Mouse (Mus musculus) hindbrain, embryonic 11.5 days (tissue): ENCODE measurements around the gene Ttll13. TPM values are rescaled to one million over a fixed set of nuclear protein-coding genes. Genes with fewer than 3 reads are reported as not detected.

ENCODE experiments used
- ATAC-seq: fragments of 200-750 bp; cut with Nextera tagmentation; 2 replicates; pipeline ENCODE4 v1.8.0; 2017; ENCODE audit warnings: mild to moderate bottlenecking, moderate TSS enrichment, moderate library complexity; ENCODE audit not compliant: low FRiP score
- DNase-seq: peaks from one replicate; pipeline ENCODE4 v3.0.0-alpha.2; 2015; ENCODE audit warnings: low spot score
- H3K27ac ChIP-seq: fragments of 300-500 bp; sonication (generic); 2 replicates; pipeline ENCODE4 v1.5.1; 2014; ENCODE audit warnings: mild to moderate bottlenecking, low read depth, low read length
- H3K27me3 ChIP-seq: fragments of 300-500 bp; sonication (generic); 2 replicates; pipeline ENCODE4 v1.6.1; 2014; ENCODE audit warnings: mild to moderate bottlenecking, low read length, moderate library complexity, mixed read lengths; ENCODE audit not compliant: control insufficient read depth, insufficient read depth
- H3K36me3 ChIP-seq: fragments of 300-500 bp; sonication (generic); 2 replicates; pipeline ENCODE4 v1.6.1; 2014; ENCODE audit warnings: mild to moderate bottlenecking, low read length, moderate library complexity, mixed read lengths; ENCODE audit not compliant: control insufficient read depth, insufficient read depth
- H3K4me1 ChIP-seq: fragments of 300-500 bp; sonication (generic); replicated peaks from 2 replicates; pipeline ENCODE4 v1.6.1; 2014; ENCODE audit warnings: low read length, mixed read lengths; ENCODE audit not compliant: control insufficient read depth, insufficient read depth
- H3K4me2 ChIP-seq: fragments of 300-500 bp; sonication (generic); replicated peaks from 2 replicates; pipeline ENCODE4 v1.6.1; 2014; ENCODE audit warnings: mild to moderate bottlenecking, low read depth, low read length
- H3K4me3 ChIP-seq: fragments of 300-500 bp; sonication (generic); 2 replicates; pipeline ENCODE4 v1.5.1; 2014; ENCODE audit warnings: low read depth, low read length
- H3K9ac ChIP-seq: fragments of 300-500 bp; sonication (generic); 2 replicates; pipeline ENCODE4 v1.6.1; 2014; ENCODE audit warnings: low read depth, low read length
- H3K9me3 ChIP-seq: fragments of 300-500 bp; sonication (generic); 2 replicates; pipeline ENCODE4 v1.6.1; 2016; ENCODE audit warnings: low read length; ENCODE audit not compliant: control insufficient read depth
- WGBS: fragments of 180-500 bp; shearing (Covaris S2); extraction: QIAGEN DNeasy Blood & Tissue Kit; methylation state at CpG from one replicate; pipeline ENCODE4 v1.1.7; 2014; 5-methylcytosine and 5-hydroxymethylcytosine counted together
- polyA plus RNA-seq: library from polyadenylated mRNA; unstranded; fragments of >200 nt; fragmentation: Nextera tagmentation; extraction: Ambion mirVana; gene quantifications from 2 replicates; pipeline ENCODE4 v1.2.1, GENCODE M21; 2014

Gene Ttll13
- polyA plus RNA-seq, 1 experiment from 2014 or later, result 1.1 TPM

- Histone ChIP-seq H3K27ac (peak overlapping the region; percentile 79; the same call in 1 of the 2 replicates), H3K36me3 (no peaks in the 10 kb centered on the region), H3K4me2 (peak overlapping the region; percentile 53; the same call in 1 of the 2 replicates), H3K4me1 (no peaks in the 10 kb centered on the region), H3K9ac (no peak overlapping the region), H3K27me3 (no peaks in the 10 kb centered on the region), H3K4me3 (no peak overlapping the region), H3K9me3 (no peaks in the 10 kb centered on the region)
- no peak for DNase-seq
- no peak for ATAC-seq
- 73% methylated on average over 7 of the region's 7 CpGs for WGBS
Measured at GRCm38 (mm10) chr7:80246859-80247258, 683 bp downstream of the Ttll13 start.

GRCm38 (mm10) chr7:80252437-80252836 lies 6.3 kb downstream of the Ttll13 start:
- Histone ChIP-seq H3K4me3 (no peak overlapping the region), H3K4me2 (no peak overlapping the region), H3K9me3 (no peaks in the 10 kb centered on the region), H3K9ac (no peak overlapping the region), H3K27me3 (no peaks in the 10 kb centered on the region), H3K36me3 (no peaks in the 10 kb centered on the region), H3K4me1 (no peaks in the 10 kb centered on the region), H3K27ac (no peak overlapping the region)
- no peak for DNase-seq
- no peak for ATAC-seq
- 80% methylated on average over 7 of the region's 7 CpGs for WGBS

GRCm38 (mm10) chr7:80252886-80253285 lies 6.7 kb downstream of the Ttll13 start:
- Histone ChIP-seq H3K4me1 (no peaks in the 10 kb centered on the region), H3K9me3 (no peaks in the 10 kb centered on the region), H3K36me3 (no peaks in the 10 kb centered on the region), H3K27me3 (no peaks in the 10 kb centered on the region), H3K4me2 (no peak overlapping the region), H3K27ac (no peak overlapping the region), H3K9ac (no peak overlapping the region), H3K4me3 (no peak overlapping the region)
- ATAC-seq (no peak), DNase-seq (no peak)
- 82% methylated on average over 11 of the region's 11 CpGs for WGBS

GRCm38 (mm10) chr7:80255981-80256380 lies 9.8 kb downstream of the Ttll13 start:
- no peak for DNase-seq
- Histone ChIP-seq H3K27me3 (no peaks in the 10 kb centered on the region), H3K36me3 (no peaks in the 10 kb centered on the region), H3K4me3 (no peak overlapping the region), H3K9me3 (no peaks in the 10 kb centered on the region), H3K27ac (no peak overlapping the region), H3K4me2 (no peak overlapping the region), H3K9ac (no peak overlapping the region), H3K4me1 (no peaks in the 10 kb centered on the region)
- WGBS, result 81% methylated on average over 2 of the region's 2 CpGs
- no peak for ATAC-seq

- no peak for DNase-seq
- no peak overlapping the region for H3K27ac ChIP-seq
- H3K27me3 ChIP-seq, result no peaks in the 10 kb centered on the region
- no peaks in the 10 kb centered on the region; the same call in 1 of the 2 replicates for H3K4me1 ChIP-seq
- no peak for ATAC-seq
- H3K36me3 ChIP-seq, result no peaks in the 10 kb centered on the region
- no peak overlapping the region for H3K4me2 ChIP-seq
- H3K9ac ChIP-seq, result no peak overlapping the region
- no peaks in the 10 kb centered on the region for H3K9me3 ChIP-seq
- no peak overlapping the region for H3K4me3 ChIP-seq
- 68% methylated on average over 2 of the region's 2 CpGs for WGBS
Measured at GRCm38 (mm10) chr7:80257706-80258105, 11.5 kb downstream of the Ttll13 start.

- 26% methylated on average over 40 of the region's 40 CpGs for WGBS
Measured at GRCm38 (mm10) chr7:80260625-80261371, 14.6 kb downstream of the Ttll13 start, which contains the start of gene Ngrn. Gene Ngrn (plus strand): TSS chr7:80261215.

GRCm38 (mm10) chr7:80261372-80261990 lies 15.3 kb downstream of the Ttll13 start:
- H3K27me3 ChIP-seq, result no peaks in the 10 kb centered on the region
- H3K4me3 ChIP-seq, result peak overlapping the region; percentile 87
- ATAC-seq (peak; percentile 49; the same call in 1 of the 2 replicates), DNase-seq (no peak)
- peak overlapping the region; percentile 85 for H3K9ac ChIP-seq
- H3K4me1 ChIP-seq, result no peaks in the 10 kb centered on the region; the same call in 1 of the 2 replicates
- no peak overlapping the region for H3K27ac ChIP-seq
- no peaks in the 10 kb centered on the region for H3K9me3 ChIP-seq
- 1% methylated on average over 31 of the region's 32 CpGs for WGBS
- peaks cover 4% of the 10 kb centered on the region; the same call in 1 of the 2 replicates for H3K36me3 ChIP-seq
- peak overlapping the region; percentile 87 for H3K4me2 ChIP-seq

More at GRCm38 (mm10) chr7:80260625-80261371, 14.6 kb downstream of the Ttll13 start, which contains the start of gene Ngrn:
- no peak within 1 kb of the TSS for H3K27ac ChIP-seq
- no peaks in the 10 kb centered on the region for H3K27me3 ChIP-seq
- ATAC-seq (peak; percentile 91), DNase-seq (peak; percentile 91)
- H3K9me3 ChIP-seq, result no peaks in the 10 kb centered on the region
- no peaks in the 10 kb centered on the region; the same call in 1 of the 2 replicates for H3K4me1 ChIP-seq
- peak within 1 kb of the TSS; percentile 87 for H3K4me3 ChIP-seq
- peak within 1 kb of the TSS; percentile 85 for H3K9ac ChIP-seq
- peak within 1 kb of the TSS; percentile 87 for H3K4me2 ChIP-seq
- H3K36me3 ChIP-seq, result peaks cover 3% of the 10 kb centered on the region; the same call in 1 of the 2 replicates

GRCm38 (mm10) chr7:80264606-80265005 lies 18.4 kb downstream of the Ttll13 start:
- Histone ChIP-seq H3K27ac (no peak overlapping the region), H3K9me3 (no peaks in the 10 kb centered on the region), H3K4me1 (no peaks in the 10 kb centered on the region; the same call in 1 of the 2 replicates), H3K36me3 (peaks cover 4% of the 10 kb centered on the region; the same call in 1 of the 2 replicates), H3K9ac (no peak overlapping the region), H3K27me3 (no peaks in the 10 kb centered on the region), H3K4me2 (no peak overlapping the region), H3K4me3 (no peak overlapping the region)
- ATAC-seq, result no peak
- no peak for DNase-seq
- WGBS, result 97% methylated on average over 12 of the region's 12 CpGs
